Mouse (Mus musculus) lung, postnatal 0 days (tissue): ENCODE results near the gene Klre1. TPM values are rescaled to one million over a fixed set of nuclear protein-coding genes. Genes with fewer than 3 reads are reported as not detected.

Experiments
- ATAC-seq: fragments of 200-750 bp; cut with Nextera tagmentation; 2 replicates; pipeline ENCODE4 v1.8.0; 2017; ENCODE audit warnings: moderate library complexity
- DNase-seq: peaks from one replicate; pipeline ENCODE4 v3.0.0-alpha.2; 2016; ENCODE audit warnings: low spot score
- H3K27ac ChIP-seq: fragments of 300-500 bp; sonication (generic); 2 replicates; pipeline ENCODE4 v1.5.1; 2014; ENCODE audit warnings: antibody characterized with exemption, mild to moderate bottlenecking, low read length, mixed read lengths
- H3K27me3 ChIP-seq: fragments of 300-500 bp; sonication (generic); replicated peaks from 2 replicates; pipeline ENCODE4 v1.6.1; 2014; ENCODE audit warnings: low read length, mixed read lengths; ENCODE audit not compliant: insufficient read depth
- H3K36me3 ChIP-seq: fragments of 300-500 bp; sonication (generic); 2 replicates; pipeline ENCODE4 v1.6.1; 2014; ENCODE audit warnings: low read length, mixed read lengths; ENCODE audit not compliant: insufficient read depth
- H3K4me1 ChIP-seq: fragments of 300-500 bp; sonication (generic); 2 replicates; pipeline ENCODE4 v1.6.1; 2014; ENCODE audit warnings: antibody characterized with exemption, low read depth, low read length, mixed read lengths; ENCODE audit not compliant: insufficient read depth
- H3K4me2 ChIP-seq: fragments of 300-500 bp; sonication (generic); replicated peaks from 2 replicates; pipeline ENCODE4 v1.6.1; 2014; ENCODE audit warnings: low read depth, mild to moderate bottlenecking, low read length, moderate library complexity, mixed read lengths
- H3K4me3 ChIP-seq: fragments of 300-500 bp; sonication (generic); 2 replicates; pipeline ENCODE4 v1.5.1; 2014; ENCODE audit warnings: low read depth, low read length
- H3K9ac ChIP-seq: fragments of 300-500 bp; sonication (generic); replicated peaks from 2 replicates; pipeline ENCODE4 v1.6.1; 2014; ENCODE audit warnings: low read depth, mild to moderate bottlenecking
- H3K9me3 ChIP-seq: fragments of 300-500 bp; sonication (generic); 2 replicates; pipeline ENCODE4 v1.6.1; 2016; ENCODE audit warnings: low read length, mixed read lengths
- CTCF ChIP-seq: IDR thresholded peaks from 2 replicates; pipeline ENCODE4 v1.5.1; 2016; ENCODE audit warnings: antibody characterized with exemption, mild to moderate bottlenecking
- EP300 ChIP-seq: IDR thresholded peaks from 2 replicates; pipeline ENCODE4 v1.6.1; 2016; ENCODE audit warnings: antibody characterized with exemption, mild to moderate bottlenecking, control low read depth
- WGBS: fragments of 180-500 bp; shearing (Covaris S2); extraction: QIAGEN DNeasy Blood & Tissue Kit; methylation state at CpG from one replicate; pipeline ENCODE4 v1.1.7; 2014; 5-methylcytosine and 5-hydroxymethylcytosine counted together
- polyA plus RNA-seq: library from polyadenylated mRNA; unstranded; fragments of >200 nt; fragmentation: Nextera tagmentation; extraction: Ambion mirVana; gene quantifications from 2 replicates; pipeline ENCODE4 v1.2.1, GENCODE M21; 2015

Klre1 gene
- polyA plus RNA-seq, 1 experiment from 2014 or later = 0.08 TPM

DNA sequence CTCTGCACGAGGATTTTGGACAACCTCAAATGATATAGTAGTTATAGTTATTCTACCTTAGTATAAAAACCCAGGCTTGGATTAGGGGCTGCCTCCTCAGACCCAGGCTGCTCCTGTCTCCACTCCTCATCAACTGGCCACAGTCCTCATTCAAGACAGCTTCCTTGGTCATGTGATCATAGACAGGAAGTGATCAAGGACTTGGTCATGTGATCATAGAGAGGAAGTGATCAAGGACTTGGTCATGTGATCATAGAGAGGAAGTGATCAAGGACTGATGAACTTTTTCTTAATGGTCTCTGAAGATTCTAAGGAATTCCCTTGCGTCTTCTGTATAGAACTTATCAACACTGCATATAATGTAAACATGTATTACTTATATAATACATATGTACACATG lies 30.4 kb upstream of the Klre1 start:
- WGBS = 73% methylated on average over 2 of the region's 2 CpGs
- Histone ChIP-seq H3K36me3 (no peaks in the 10 kb centered on the region), H3K4me1 (no peaks in the 10 kb centered on the region; the same call in 1 of the 2 replicates), H3K4me3 (no peak overlapping the region), H3K9me3 (no peaks in the 10 kb centered on the region), H3K27me3 (no peaks in the 10 kb centered on the region), H3K4me2 (no peak overlapping the region), H3K27ac (no peak overlapping the region), H3K9ac (no peak overlapping the region)
- no peak for ATAC-seq
- no peak for TF ChIP-seq EP300
- no peak for TF ChIP-seq CTCF
- DNase-seq = no peak

DNA sequence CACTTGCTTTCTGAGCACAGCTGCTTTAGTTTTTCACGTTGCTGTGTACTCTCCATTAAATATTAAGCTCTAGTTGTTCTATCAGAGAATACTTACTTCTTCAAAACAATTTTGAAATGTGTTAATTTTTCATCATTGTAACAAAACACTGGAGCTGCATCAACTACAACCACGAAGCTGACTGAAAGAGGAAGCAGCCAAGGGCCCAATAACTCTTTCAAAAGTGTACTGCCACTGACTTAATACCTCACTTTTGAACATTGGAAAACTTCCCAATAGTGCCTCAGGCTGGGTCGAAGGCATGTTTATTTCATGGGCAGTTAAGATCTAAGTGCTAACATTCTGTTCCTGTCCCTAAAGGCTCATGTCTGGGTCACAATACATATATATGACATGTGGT lies 29.7 kb upstream of the Klre1 start:
- WGBS = 48% methylated on average over 3 of the region's 3 CpGs
- no peak overlapping the region for H3K27ac ChIP-seq
- no peak for TF ChIP-seq CTCF
- no peak for TF ChIP-seq EP300
- ATAC-seq = no peak
- no peaks in the 10 kb centered on the region for H3K9me3 ChIP-seq
- no peak overlapping the region for H3K4me2 ChIP-seq
- no peaks in the 10 kb centered on the region; the same call in 1 of the 2 replicates for H3K4me1 ChIP-seq
- H3K4me3 ChIP-seq = no peak overlapping the region
- H3K27me3 ChIP-seq = no peaks in the 10 kb centered on the region
- H3K9ac ChIP-seq = no peak overlapping the region
- DNase-seq = no peak
- H3K36me3 ChIP-seq = no peaks in the 10 kb centered on the region

DNA sequence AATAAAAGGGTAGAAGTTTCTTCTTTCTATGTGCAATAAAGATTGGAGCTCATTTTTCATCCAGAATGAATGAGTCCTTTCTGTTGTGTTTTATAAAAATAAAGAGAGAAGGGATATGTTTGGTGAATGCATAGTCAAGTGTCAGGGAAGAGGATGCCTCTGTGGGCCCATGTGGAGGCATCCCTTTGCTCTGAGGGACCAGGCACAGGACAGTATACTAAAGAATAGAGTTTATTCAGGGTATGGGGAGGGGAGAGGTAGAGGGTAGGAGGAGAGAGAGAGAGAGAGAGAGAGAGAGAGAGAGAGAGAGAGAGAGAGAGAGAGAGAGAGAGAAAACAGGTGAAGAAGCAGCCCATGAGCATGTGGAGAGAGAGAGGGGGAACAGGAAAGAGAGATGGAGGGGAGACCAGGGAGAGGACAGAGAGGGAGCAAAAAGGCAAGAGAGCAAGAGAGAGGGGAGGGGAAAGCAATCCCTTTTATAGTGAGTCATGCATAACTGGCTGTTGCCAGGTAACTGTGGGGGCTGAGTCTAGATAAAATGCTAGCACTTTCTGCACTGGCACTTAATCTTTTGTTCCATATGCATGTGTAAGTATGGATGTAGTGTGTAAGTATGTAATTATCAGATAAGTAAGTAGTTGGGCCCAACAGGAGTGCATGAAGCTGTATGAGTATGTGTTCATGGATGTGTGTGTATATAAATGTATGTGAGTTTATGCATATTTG lies 20.2 kb upstream of the Klre1 start:
- Histone ChIP-seq H3K9me3 (no peaks in the 10 kb centered on the region), H3K4me2 (no peak overlapping the region), H3K36me3 (no peaks in the 10 kb centered on the region), H3K4me3 (no peak overlapping the region), H3K27ac (no peak overlapping the region), H3K27me3 (no peaks in the 10 kb centered on the region), H3K4me1 (no peaks in the 10 kb centered on the region), H3K9ac (no peak overlapping the region)
- DNase-seq (no peak), ATAC-seq (no peak)
- TF ChIP-seq CTCF (no peak), EP300 (no peak)

DNA sequence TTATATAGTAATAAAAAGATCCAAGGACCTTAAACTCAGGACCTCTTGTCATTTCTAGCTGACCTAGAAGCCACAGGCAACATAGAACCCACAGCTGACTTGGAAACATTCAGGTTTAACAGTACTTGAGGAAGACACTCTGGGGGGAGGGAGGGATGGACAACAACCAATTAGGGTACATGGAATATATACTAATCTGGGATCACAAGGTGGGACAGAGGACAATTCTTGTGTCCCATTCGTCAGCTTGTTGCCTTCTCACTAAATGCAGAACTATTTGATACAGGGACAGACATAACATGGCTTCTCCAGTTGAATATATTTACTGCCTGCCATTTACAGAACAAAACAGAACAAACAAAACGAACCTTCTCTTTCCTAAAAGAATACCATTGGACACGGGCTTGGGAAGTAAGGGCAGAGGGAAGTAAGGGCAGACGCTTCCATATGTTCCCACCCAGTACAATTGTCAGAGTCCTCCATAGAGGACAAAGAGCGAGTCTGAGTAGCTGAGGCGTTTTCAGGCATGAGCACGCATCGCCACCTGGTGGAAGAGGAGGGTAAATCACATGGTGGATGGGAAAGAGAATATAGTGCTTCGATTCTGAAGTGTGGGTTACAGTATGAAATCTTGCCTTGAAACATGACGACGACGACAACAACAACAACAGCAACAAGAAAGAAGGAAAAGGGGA lies 18.6 kb upstream of the Klre1 start:
- Histone ChIP-seq H3K9me3 (no peaks in the 10 kb centered on the region), H3K36me3 (no peaks in the 10 kb centered on the region), H3K4me3 (no peak overlapping the region), H3K4me1 (no peaks in the 10 kb centered on the region), H3K4me2 (no peak overlapping the region), H3K27me3 (no peaks in the 10 kb centered on the region), H3K9ac (no peak overlapping the region), H3K27ac (no peak overlapping the region)
- TF ChIP-seq CTCF (peak; percentile 98), EP300 (no peak)
- WGBS = 13% methylated on average over 12 of the region's 12 CpGs
- DNase-seq (peak; percentile 80), ATAC-seq (peak; percentile 56)

DNA sequence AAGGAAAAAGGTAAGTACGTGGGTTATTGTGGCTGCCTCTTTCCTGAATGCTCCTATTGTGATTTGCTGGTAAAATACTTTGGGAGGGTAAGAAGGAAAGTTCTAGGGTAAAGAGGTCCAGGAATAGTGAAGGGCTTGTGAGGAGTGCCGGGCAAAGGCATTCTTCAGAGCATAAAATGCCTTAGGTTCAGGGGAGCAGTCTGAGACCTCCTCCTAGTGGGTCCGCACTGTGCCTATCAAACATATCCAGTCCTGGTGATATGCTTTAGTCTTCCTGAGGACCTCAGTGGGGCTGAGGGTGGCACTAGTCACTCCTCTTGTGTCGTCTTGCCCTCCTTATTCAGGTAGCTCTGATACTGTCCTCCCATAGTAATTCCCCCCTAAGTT lies 18.1 kb upstream of the Klre1 start:
- H3K9me3 ChIP-seq = no peaks in the 10 kb centered on the region
- ATAC-seq = no peak
- H3K27me3 ChIP-seq = no peaks in the 10 kb centered on the region
- WGBS = 47% methylated on average over 4 of the region's 4 CpGs
- no peak overlapping the region for H3K4me3 ChIP-seq
- TF ChIP-seq EP300 = no peak
- no peak for TF ChIP-seq CTCF
- no peak overlapping the region for H3K27ac ChIP-seq
- H3K9ac ChIP-seq = no peak overlapping the region
- no peaks in the 10 kb centered on the region for H3K4me1 ChIP-seq
- no peak overlapping the region for H3K4me2 ChIP-seq
- no peaks in the 10 kb centered on the region for H3K36me3 ChIP-seq
- no peak for DNase-seq

DNA sequence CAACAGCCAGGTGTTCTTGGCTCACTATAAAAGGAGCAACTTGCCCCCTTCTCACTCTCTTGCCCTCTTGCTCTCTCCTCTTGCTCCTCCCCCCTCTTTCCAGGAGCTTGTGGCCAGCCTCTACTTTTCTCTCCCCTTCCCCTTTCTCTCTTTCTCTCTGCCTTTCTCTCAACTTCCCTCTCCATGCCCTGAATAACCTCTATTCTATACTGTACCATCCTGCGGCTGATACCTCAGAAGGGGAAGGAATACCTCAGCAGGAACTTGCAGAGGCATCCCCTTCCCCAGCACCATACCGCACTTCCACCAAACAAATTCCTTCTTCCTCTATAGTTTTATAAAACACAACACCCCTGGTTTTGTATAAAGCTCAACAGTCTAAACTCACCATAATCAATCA lies 12.4 kb upstream of the Klre1 start:
- Histone ChIP-seq H3K9me3 (no peaks in the 10 kb centered on the region), H3K27ac (no peak overlapping the region), H3K9ac (no peak overlapping the region), H3K4me1 (no peaks in the 10 kb centered on the region), H3K36me3 (no peaks in the 10 kb centered on the region), H3K4me3 (no peak overlapping the region), H3K4me2 (no peak overlapping the region), H3K27me3 (no peaks in the 10 kb centered on the region)
- 63% methylated on average over 2 of the region's 2 CpGs for WGBS
- TF ChIP-seq EP300 (no peak), CTCF (no peak)
- no peak for ATAC-seq
- DNase-seq = no peak
